Mouse (Mus musculus): Measurements from ENCODE around the gene Ankrd27. TPM values are rescaled to one million over a fixed set of nuclear protein-coding genes. Genes with fewer than 3 reads are reported as not detected.
A peak's percentile ranks its signal among the peaks of the same experiment; 100 is the strongest.

Gene Ankrd27
- total and polyA plus RNA-seq, 2 experiments from 2014 or later = 13.9 to 25.5 TPM

GRCm38 (mm10) chr7:35636229-35636628, 50.2 kb downstream of the Ankrd27 start:
- H3K36me3 ChIP-seq (ENCODE audit: insufficient read depth) = peaks cover 55% of the 10 kb centered on the region
- no peak overlapping the region for H3K4me2 ChIP-seq (ENCODE audit: low read depth)
- H3K4me3 ChIP-seq (ENCODE audit: low read depth, low read length) = no peak overlapping the region
- no peaks in the 10 kb centered on the region for H3K9me3 ChIP-seq (ENCODE audit: low read length)
- 68% methylated on average over 6 of the region's 6 CpGs for WGBS
- H3K27me3 ChIP-seq (ENCODE audit: insufficient read depth, low read length) = no peaks in the 10 kb centered on the region
- peak; percentile 29; the same call in 1 of the 2 replicates for ATAC-seq
- DNase-seq = peak; percentile 73
- peak; percentile 73 for TF ChIP-seq CTCF (IDR thresholded peaks at IDR 0.05; ENCODE audit: low read depth)
- H3K9ac ChIP-seq = no peak overlapping the region
- H3K4me1 ChIP-seq (ENCODE audit: insufficient read depth) = no peaks in the 10 kb centered on the region
- H3K27ac ChIP-seq (ENCODE audit: low read depth, low read length) = no peak overlapping the region

- no peak for ATAC-seq
- no peak overlapping the region for H3K4me3 ChIP-seq (ENCODE audit: low read depth, low read length)
- no peak for DNase-seq
- 94% methylated on average over 9 of the region's 9 CpGs for WGBS
- no peaks in the 10 kb centered on the region for H3K4me1 ChIP-seq (ENCODE audit: insufficient read depth)
- H3K9ac ChIP-seq = no peak overlapping the region
- TF ChIP-seq CTCF (IDR thresholded peaks at IDR 0.05; ENCODE audit: low read depth) = no peak
- H3K36me3 ChIP-seq (ENCODE audit: insufficient read depth) = peaks cover 57% of the 10 kb centered on the region
- H3K27me3 ChIP-seq (ENCODE audit: insufficient read depth, low read length) = no peaks in the 10 kb centered on the region
- no peak overlapping the region for H3K4me2 ChIP-seq (ENCODE audit: low read depth)
- H3K9me3 ChIP-seq (ENCODE audit: low read length) = no peaks in the 10 kb centered on the region
- no peak overlapping the region for H3K27ac ChIP-seq (ENCODE audit: low read depth, low read length)
Measured at GRCm38 (mm10) chr7:35636874-35637273, 50.8 kb downstream of the Ankrd27 start.

- Histone ChIP-seq H3K27me3 (ENCODE audit: insufficient read depth, low read length) (no peaks in the 10 kb centered on the region), H3K4me1 (ENCODE audit: insufficient read depth) (no peaks in the 10 kb centered on the region), H3K9me3 (ENCODE audit: low read length) (no peaks in the 10 kb centered on the region), H3K27ac (ENCODE audit: low read depth, low read length) (no peak overlapping the region), H3K36me3 (ENCODE audit: insufficient read depth) (peaks cover 74% of the 10 kb centered on the region), H3K4me2 (ENCODE audit: low read depth) (no peak overlapping the region), H3K4me3 (ENCODE audit: low read depth, low read length) (no peak overlapping the region), H3K9ac (no peak overlapping the region)
- 84% methylated on average over 6 of the region's 6 CpGs for WGBS
- no peak for DNase-seq
- ATAC-seq = no peak
- no peak for TF ChIP-seq CTCF (IDR thresholded peaks at IDR 0.05; ENCODE audit: low read depth)
Measured at GRCm38 (mm10) chr7:35640072-35640471, 54.0 kb downstream of the Ankrd27 start.

- Histone ChIP-seq H3K4me3 (ENCODE audit: low read depth, low read length) (peak overlapping the region; percentile 79), H3K4me2 (ENCODE audit: low read depth) (peak overlapping the region; percentile 63), H3K9ac (peak overlapping the region; percentile 89), H3K36me3 (ENCODE audit: insufficient read depth) (peaks cover 31% of the 10 kb centered on the region), H3K27me3 (ENCODE audit: insufficient read depth, low read length) (no peaks in the 10 kb centered on the region), H3K27ac (ENCODE audit: low read depth, low read length) (peak overlapping the region; percentile 78), H3K9me3 (ENCODE audit: low read length) (no peaks in the 10 kb centered on the region), H3K4me1 (ENCODE audit: insufficient read depth) (no peaks in the 10 kb centered on the region)
- ATAC-seq = peak; percentile 56
- TF ChIP-seq CTCF (IDR thresholded peaks at IDR 0.05; ENCODE audit: low read depth) = peak; percentile 16; the same call in 1 of the 2 replicates
- WGBS = 15% methylated on average over 34 of the region's 34 CpGs
- peak; percentile 47 for DNase-seq
Measured at GRCm38 (mm10) chr7:35646317-35647081, 60.5 kb downstream of the Ankrd27 start.

- Histone ChIP-seq H3K4me1 (ENCODE audit: insufficient read depth) (no peaks in the 10 kb centered on the region), H3K9ac (peak within 1 kb of the TSS; percentile 89), H3K36me3 (ENCODE audit: insufficient read depth) (peaks cover 27% of the 10 kb centered on the region), H3K27me3 (ENCODE audit: insufficient read depth, low read length) (no peaks in the 10 kb centered on the region), H3K4me2 (ENCODE audit: low read depth) (peak within 1 kb of the TSS; percentile 63), H3K27ac (ENCODE audit: low read depth, low read length) (peak within 1 kb of the TSS; percentile 78), H3K9me3 (ENCODE audit: low read length) (no peaks in the 10 kb centered on the region), H3K4me3 (ENCODE audit: low read depth, low read length) (peak within 1 kb of the TSS; percentile 79)
- 0 out of 2 replicates have a peak, but pooled peaks have one; percentile 16 for TF ChIP-seq CTCF (IDR thresholded peaks at IDR 0.05; ENCODE audit: low read depth)
- WGBS = 2% methylated on average over 63 of the region's 64 CpGs
- ATAC-seq (peak; percentile 95), DNase-seq (peak; percentile 99)
Measured at GRCm38 (mm10) chr7:35647101-35647698, 61.2 kb downstream of the Ankrd27 start, which contains the start of gene Pdcd5. Gene Pdcd5, minus strand, starts transcription at chr7:35647521.

- Histone ChIP-seq H3K27ac (ENCODE audit: low read depth, low read length) (no peak overlapping the region), H3K36me3 (ENCODE audit: insufficient read depth) (peaks cover 14% of the 10 kb centered on the region), H3K9ac (no peak overlapping the region), H3K4me2 (ENCODE audit: low read depth) (no peak overlapping the region), H3K27me3 (ENCODE audit: insufficient read depth, low read length) (no peaks in the 10 kb centered on the region), H3K4me1 (ENCODE audit: insufficient read depth) (no peaks in the 10 kb centered on the region), H3K4me3 (ENCODE audit: low read depth, low read length) (no peak overlapping the region), H3K9me3 (ENCODE audit: low read length) (no peaks in the 10 kb centered on the region)
- no peak for TF ChIP-seq CTCF (IDR thresholded peaks at IDR 0.05; ENCODE audit: low read depth)
- no peak for ATAC-seq
- 78% methylated on average over 9 of the region's 9 CpGs for WGBS
- no peak for DNase-seq
Measured at GRCm38 (mm10) chr7:35648239-35649069, 62.4 kb downstream of the Ankrd27 start.

All from forebrain, postnatal 0 days (tissue).